Mouse (Mus musculus): ENCODE results near the gene Dock2. TPM values are rescaled to one million over a fixed set of nuclear protein-coding genes. Genes with fewer than 3 reads are reported as not detected.

The Dock2 gene
- total RNA-seq, 2 experiments from 2014 or later, result 2.8 to 3.6 TPM

GRCm38 (mm10) chr11:34770666-34771065 lies 13.0 kb downstream of the Dock2 start:
- DNase-seq (ENCODE audit: extremely low spot score in 1 of 2, low spot score in 1 of 2), result no peak

DNA sequence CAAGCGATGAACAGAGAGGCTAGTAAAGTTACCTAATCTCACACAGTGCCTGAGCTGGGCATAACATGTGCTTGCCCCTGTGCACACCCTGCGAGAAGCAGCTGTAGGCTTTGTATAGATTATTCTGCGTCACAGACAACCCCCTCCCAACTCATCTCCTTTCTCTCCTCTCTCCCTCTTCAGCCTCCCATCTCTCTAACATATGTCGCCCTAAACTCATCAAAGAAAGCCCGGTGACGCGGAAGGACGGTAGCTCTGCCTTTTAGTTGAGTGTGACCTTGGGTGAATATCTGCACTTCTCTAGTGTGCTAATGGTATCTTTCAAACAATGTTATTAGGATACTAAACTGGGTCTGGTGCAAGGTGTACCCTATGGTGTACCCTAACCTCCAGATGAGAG lies 13.7 kb downstream of the Dock2 start:
- DNase-seq (ENCODE audit: extremely low spot score in 1 of 2, low spot score in 1 of 2), result no peak

DNA sequence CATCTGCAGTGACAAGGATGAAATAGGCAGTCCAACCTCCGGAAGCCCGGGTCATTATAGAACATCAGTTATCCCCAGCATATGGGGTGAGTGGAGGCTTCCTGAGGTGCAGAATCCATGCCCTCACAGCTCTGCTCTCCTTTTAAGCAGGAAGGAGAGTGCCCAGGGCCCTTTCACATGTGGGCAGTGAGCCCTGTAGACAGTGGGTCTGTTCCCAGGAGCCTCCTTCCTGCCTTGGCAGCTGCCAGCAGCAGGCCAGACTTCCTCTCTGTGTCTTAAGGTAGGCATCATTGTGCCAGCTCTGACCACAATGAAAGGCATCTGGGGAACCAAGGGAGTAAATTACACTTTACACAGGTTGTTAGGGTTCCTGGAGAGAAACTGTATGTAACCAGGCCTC lies 14.3 kb downstream of the Dock2 start:
- no peak for DNase-seq (ENCODE audit: extremely low spot score in 1 of 2, low spot score in 1 of 2)

DNA sequence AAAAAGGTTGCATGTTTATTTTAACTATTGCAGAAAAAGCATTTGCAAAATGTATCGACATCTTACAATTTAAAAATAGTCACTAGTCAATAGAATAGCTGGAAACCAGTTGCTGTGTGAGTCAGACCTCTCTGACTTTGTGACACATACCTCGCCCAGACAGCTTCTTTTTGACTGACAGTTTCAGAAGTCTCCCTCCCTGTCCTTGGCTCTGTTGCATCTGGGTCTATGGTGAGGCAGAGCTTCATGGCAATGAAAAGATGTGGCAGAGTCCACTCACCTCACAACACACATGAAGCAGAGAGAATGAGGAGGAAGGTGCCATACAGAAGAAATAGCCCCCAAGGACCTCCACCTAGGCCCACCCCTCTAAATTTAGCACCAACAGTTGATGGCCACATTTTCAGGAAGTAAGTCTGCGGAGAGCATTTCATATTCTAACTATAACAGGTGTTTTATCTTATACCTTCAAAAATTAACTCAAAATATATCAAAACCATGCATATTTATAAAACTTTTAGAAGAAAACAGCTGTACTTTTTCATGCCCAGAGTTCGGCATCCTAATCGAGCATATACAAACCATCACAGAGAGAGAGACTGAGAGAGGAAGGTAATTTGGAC lies 19.8 kb downstream of the Dock2 start:
- no peak for DNase-seq (ENCODE audit: extremely low spot score in 1 of 2, low spot score in 1 of 2)

DNA sequence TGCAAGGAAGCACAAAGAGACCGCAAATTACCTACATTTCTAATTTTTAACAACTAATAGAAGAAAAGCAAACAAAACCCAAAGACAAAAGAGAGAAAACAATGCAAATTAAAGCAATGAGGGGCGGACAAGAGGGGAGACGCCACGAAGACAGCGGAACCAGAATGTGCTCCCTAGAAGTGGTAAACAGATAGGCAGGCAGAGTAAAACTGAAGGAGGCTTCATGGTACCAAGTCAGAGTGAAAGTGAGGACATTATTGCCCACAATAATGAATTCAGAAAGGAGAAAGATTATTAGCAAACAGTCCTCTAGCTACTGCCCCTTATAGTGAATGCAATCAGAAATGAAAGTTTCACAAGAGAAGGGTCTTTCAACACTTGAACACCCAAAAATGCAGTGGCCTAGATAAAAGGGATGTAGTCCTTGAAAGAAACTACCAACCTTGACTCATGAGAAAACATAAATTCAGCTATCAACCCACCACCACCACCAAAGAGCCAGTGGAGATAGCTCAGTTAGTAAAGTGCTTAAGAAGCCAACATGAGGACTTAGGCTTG lies 21.0 kb downstream of the Dock2 start:
- no peak for DNase-seq (ENCODE audit: extremely low spot score in 1 of 2, low spot score in 1 of 2)

- DNase-seq (ENCODE audit: extremely low spot score in 1 of 2, low spot score in 1 of 2), result no peak
These were observed 21.6 kb downstream of the Dock2 start for GRCm38 (mm10) chr11:34762125-34762524.

- DNase-seq (ENCODE audit: extremely low spot score in 1 of 2, low spot score in 1 of 2), result no peak
These were observed 24.1 kb downstream of the Dock2 start for GRCm38 (mm10) chr11:34759582-34759981.

GRCm38 (mm10) chr11:34741081-34741480 lies 42.6 kb downstream of the Dock2 start:
- no peak for DNase-seq (ENCODE audit: extremely low spot score in 1 of 2, low spot score in 1 of 2)

DNA sequence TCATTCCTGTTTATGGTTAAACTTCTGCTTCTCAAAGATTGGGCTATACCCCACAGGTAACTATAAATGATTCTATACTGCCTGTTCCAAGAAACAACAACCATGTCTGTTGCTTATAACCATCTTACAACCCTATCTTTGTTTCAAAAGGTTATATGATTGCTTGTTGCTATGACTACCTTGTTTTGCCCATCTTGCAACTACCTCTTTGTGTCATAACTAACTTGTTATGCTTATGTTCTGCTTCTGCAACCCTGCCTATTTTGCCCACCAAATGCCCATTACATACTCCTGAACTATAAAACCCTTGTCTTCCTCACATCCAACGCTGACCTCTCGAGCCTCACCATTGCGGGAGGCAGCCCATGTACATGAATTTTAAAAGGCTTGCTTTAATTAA lies 43.9 kb downstream of the Dock2 start:
- no peak for DNase-seq (ENCODE audit: extremely low spot score in 1 of 2, low spot score in 1 of 2)

GRCm38 (mm10) chr11:34738945-34739344 lies 44.7 kb downstream of the Dock2 start:
- no peak for DNase-seq (ENCODE audit: extremely low spot score in 1 of 2, low spot score in 1 of 2)

GRCm38 (mm10) chr11:34737193-34737592 lies 46.5 kb downstream of the Dock2 start:
- no peak for DNase-seq (ENCODE audit: extremely low spot score in 1 of 2, low spot score in 1 of 2)

- DNase-seq (ENCODE audit: extremely low spot score in 1 of 2, low spot score in 1 of 2), result no peak
These were observed 49.7 kb downstream of the Dock2 start for GRCm38 (mm10) chr11:34734033-34734432.

GRCm38 (mm10) chr11:34727467-34727866 lies 56.2 kb downstream of the Dock2 start:
- DNase-seq (ENCODE audit: extremely low spot score in 1 of 2, low spot score in 1 of 2), result no peak

- no peak for DNase-seq (ENCODE audit: extremely low spot score in 1 of 2, low spot score in 1 of 2)
These were observed 56.9 kb downstream of the Dock2 start for GRCm38 (mm10) chr11:34726699-34727347.

GRCm38 (mm10) chr11:34713360-34713759 lies 70.3 kb downstream of the Dock2 start:
- DNase-seq (ENCODE audit: extremely low spot score in 1 of 2, low spot score in 1 of 2), result no peak

DNA sequence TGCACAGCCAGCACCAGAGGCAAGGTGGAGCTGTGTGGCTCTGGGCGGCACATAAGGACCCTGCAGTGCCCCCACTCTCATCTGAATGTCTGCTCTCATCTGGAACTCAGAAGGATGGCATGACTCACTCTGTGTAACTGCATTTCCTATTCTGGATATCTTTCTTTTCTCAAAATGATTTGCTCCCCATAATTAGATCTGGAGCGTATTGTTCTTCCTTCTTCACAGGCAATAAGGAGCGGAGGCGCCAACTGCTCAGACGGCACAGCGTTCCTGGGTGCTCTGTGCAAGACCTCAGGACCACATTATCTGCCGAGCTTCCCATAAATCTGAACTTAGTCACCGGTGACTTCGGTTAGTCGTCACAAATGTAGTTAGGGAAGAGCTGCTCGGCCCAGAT lies 75.4 kb downstream of the Dock2 start:
- no peak for DNase-seq (ENCODE audit: extremely low spot score in 1 of 2, low spot score in 1 of 2)

DNA sequence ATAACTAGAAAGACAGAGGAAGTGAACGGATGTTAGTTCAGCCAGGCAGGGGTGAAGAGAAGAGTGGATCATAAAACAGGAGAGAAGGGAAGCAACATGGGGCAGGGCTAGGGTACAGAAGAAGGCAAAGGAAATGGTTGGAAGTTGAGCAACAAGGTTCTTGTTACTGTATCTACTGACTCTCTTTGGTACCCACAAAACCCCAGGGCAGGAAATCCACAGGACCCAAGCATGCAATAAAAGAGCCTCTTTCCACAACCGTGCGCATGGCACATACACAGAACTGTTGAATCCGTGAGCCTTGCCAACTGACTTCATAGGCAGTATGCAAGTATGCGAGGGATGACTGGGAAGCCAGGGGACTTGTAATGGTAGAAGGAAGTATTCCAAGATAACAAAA lies 76.3 kb downstream of the Dock2 start:
- DNase-seq (ENCODE audit: extremely low spot score in 1 of 2, low spot score in 1 of 2), result no peak

GRCm38 (mm10) chr11:34705108-34705446 lies 78.6 kb downstream of the Dock2 start:
- DNase-seq (ENCODE audit: extremely low spot score in 1 of 2, low spot score in 1 of 2), result no peak

DNA sequence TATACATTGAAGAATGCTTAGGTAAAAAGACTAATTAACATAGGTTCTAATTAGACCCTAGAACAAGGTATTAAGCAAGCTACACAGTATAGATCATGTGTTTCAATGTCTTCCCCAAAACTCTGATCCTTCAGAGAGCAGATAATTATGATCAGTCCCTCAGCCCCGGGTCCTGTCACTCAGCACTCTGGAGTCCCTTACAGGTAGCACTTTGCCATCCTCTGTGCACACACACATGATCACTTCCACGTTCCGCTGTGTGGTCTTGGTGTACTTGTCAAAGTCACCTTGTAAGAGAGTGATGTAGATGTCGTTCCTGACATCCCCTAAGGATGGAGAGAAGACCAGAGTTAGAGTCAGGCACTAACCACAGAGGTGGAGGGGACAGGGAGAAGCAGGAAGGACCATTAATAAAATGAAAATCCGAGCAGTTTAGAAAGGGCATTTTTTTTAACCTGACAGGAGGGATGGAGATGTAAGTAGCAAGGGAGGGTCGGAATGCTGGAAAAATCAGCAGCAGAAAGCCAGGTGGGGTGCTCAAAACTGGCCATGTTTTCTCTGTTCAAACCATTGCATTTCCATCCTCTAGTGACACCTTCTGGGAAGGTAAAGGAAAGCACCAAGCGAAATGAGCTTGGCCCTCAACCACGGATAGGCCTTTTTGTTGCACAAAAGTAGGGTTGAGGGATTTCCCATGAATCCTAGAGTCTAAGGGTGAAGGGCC lies 79.1 kb downstream of the Dock2 start:
- no peak for DNase-seq (ENCODE audit: extremely low spot score in 1 of 2, low spot score in 1 of 2)

DNA sequence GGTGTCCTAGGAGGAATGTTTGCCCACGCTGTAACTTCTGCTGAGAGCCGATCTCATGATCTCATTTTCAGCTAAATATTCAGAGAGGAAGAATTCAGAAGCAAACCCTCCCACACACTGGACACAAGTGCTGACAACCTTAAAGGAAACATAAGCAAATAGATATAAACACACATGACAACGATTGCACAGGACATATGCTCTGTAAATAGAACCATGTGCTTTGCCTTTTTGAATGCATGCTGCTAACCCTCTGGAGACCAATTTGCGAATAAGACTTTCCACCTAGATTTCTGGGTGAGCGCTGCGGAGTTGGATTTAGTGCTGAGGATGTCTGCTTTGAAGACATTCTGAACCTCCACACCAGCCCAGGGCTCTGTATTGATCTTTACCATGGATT lies 79.8 kb downstream of the Dock2 start:
- DNase-seq (ENCODE audit: extremely low spot score in 1 of 2, low spot score in 1 of 2), result no peak

DNA sequence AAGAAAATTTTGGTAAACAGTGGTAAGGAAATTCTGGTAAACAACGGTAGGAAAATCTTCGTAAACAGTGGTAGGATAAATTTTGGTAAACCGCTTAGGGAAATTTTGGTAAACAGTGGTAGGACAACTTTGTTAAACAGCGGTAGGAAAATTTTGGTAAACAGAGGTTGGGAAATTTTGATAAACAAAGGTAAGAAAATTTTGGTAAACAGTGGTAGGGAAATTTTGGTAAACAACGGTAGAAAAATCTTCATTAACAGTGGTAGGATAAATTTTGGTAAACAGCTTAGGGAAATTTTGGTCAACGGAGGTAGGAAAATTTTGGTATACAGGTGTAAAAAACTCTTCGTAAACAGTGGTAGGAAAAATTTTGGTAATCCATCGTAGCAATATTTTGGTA lies 101.9 kb downstream of the Dock2 start:
- no peak for DNase-seq (ENCODE audit: extremely low spot score in 1 of 2, low spot score in 1 of 2)

DNA sequence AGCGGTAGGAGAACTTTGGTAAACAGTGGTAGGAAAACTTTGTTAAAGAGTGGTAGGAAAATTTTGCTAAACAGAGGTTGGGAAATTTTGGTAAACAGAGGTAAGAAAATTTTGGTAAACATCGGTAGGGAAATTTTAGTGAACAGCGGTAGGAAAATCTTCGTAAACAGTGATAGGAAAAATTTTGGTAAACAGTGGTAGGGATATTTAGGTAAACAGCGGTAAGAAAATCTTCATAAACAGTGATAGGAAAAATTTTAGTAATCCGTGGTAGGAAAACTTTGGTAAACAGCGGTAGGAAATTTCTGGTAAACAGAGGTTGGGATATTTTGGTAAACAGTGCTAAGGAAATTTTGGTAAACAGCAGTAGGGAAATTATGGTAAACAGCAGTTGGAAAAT lies 239.1 kb downstream of the Dock2 start:
- no peak for DNase-seq (ENCODE audit: extremely low spot score in 1 of 2, low spot score in 1 of 2)
